Mouse (Mus musculus) brain, embryonic 14.5 days (tissue): ENCODE results near the gene Crtc3. TPM values are rescaled to one million over a fixed set of nuclear protein-coding genes. Genes with fewer than 3 reads are reported as not detected.

Experiments
- DNase-seq: peaks from one replicate; pipeline ENCODE4 v3.0.0-alpha.2; 2011; ENCODE audit warnings: low read depth
- CTCF ChIP-seq: fragments of 200-500 bp; IDR thresholded peaks from 2 replicates; pipeline ENCODE4 v1.5.1; 2012; ENCODE audit warnings: inconsistent platforms, mild to moderate bottlenecking, moderate library complexity, borderline replicate concordance; ENCODE audit not compliant: insufficient read depth, insufficient read length; ENCODE audit errors: extremely low read depth
- POLR2A ChIP-seq: fragments of 200-500 bp; IDR thresholded peaks from 2 replicates; pipeline ENCODE4 v1.6.1; 2012; ENCODE audit warnings: mild to moderate bottlenecking, inconsistent platforms, borderline replicate concordance; ENCODE audit not compliant: poor library complexity, insufficient read depth, insufficient read length, severe bottlenecking; ENCODE audit errors: extremely low read depth
- polyA plus RNA-seq: library from polyadenylated mRNA; depleted of rRNA; stranded (reverse); fragments of >200 nt; gene quantifications from 2 replicates; pipeline ENCODE4 v1.2.3, GENCODE M21; 2012

Gene Crtc3
- polyA plus RNA-seq, 1 experiment = 18.1 TPM

GRCm38 (mm10) chr7:80611646-80612045, 77.0 kb downstream of the Crtc3 start:
- no peak for DNase-seq
- no peak for TF ChIP-seq POLR2A
- no peak for TF ChIP-seq CTCF

- no peak for DNase-seq
- TF ChIP-seq CTCF (no peak), POLR2A (no peak)
These were observed 81.2 kb downstream of the Crtc3 start for GRCm38 (mm10) chr7:80607503-80607902.

DNA sequence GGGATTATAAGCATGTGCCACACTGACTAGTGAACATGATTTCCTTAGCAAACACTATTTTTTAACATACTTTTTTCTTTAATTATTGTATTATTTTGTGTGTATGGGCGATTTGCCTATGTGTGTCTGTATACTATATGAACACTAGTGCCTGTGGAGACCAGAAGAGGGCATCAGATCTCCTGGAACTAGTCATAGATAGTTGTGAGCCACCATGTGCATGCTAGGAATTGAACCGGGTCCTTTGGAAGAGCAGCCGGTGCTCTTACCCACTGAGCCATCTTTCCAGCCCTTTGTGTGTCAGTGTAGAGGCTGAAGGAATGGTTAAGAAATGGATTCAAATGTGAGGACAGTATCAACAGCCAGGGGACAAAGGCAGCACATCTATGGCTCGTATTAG, 82.2 kb downstream of the Crtc3 start:
- no peak for TF ChIP-seq POLR2A
- no peak for TF ChIP-seq CTCF
- no peak for DNase-seq

GRCm38 (mm10) chr7:80605557-80605930, 83.1 kb downstream of the Crtc3 start:
- TF ChIP-seq POLR2A = no peak
- TF ChIP-seq CTCF = no peak
- DNase-seq = no peak

- DNase-seq = no peak
- TF ChIP-seq CTCF = no peak
- no peak for TF ChIP-seq POLR2A
These were observed 83.6 kb downstream of the Crtc3 start for GRCm38 (mm10) chr7:80604908-80605556.

DNA sequence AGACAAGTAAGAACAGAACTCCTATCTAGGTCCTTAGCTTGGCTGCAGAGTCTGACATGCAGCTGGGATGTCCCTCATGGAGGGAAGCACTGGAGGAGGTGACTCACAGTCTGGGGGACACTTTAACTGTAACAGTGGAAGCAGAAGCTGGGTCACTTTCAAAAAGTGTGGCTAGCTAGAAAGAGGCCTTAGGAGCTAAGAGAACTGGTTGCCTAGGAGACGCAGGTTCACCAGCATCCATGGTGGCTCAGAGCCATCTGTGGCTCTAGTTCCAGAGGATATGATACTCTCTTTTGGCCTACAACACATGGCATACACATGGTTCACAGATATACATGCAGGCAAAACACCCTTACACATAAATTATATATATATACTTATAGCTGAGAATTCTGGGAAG, 86.1 kb downstream of the Crtc3 start:
- TF ChIP-seq CTCF (no peak), POLR2A (no peak)
- DNase-seq = no peak

DNA sequence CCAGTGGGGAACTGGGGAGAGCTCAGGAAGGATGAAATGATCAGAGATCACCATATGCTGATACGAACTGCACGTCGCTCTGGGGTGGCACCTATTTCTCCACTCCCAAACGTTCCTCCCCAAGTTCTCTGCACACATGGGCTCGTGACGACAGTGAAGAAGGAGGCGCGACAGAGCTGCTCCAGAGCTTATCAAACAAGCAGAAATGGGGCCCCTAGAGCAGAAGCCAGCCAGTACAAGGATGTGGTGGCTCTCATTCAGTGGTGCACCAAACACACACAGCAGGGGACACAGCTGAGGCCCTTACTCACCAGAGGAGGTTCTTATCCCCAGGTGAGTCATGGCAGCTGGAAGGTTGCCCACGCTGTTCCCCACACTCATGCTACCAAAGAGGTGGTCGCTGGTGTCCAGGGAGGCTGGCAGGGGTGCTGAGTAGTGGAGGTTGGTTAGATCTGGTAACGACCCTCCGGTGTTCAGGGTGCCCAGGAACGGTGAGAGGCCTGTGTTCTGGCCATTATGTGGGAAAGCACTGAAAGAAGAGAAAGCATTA, 90.2 kb downstream of the Crtc3 start:
- no peak for DNase-seq
- TF ChIP-seq POLR2A (no peak), CTCF (no peak)

DNA sequence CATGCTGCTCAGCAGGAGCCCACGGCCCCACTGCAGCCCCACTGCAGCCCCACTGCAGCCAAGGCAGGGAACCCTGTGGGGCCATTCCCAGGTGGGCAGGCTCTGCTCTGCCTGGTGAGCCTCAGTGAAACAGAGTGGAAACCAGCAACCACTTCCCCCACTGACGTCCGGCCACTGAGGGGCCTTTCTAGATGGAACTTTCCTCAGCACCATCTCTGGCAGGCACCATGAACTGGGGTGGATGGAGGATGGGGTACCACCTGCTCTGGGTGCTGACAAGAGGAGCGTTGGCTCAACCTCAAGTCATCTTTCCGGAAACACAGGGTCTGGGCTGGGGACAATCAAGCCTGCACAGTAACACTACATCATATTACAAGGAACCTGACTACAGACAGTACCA, 90.8 kb downstream of the Crtc3 start:
- no peak for DNase-seq
- no peak for TF ChIP-seq CTCF
- no peak for TF ChIP-seq POLR2A

- DNase-seq = no peak
- no peak for TF ChIP-seq POLR2A
- no peak for TF ChIP-seq CTCF
These were observed 99.5 kb downstream of the Crtc3 start for GRCm38 (mm10) chr7:80589054-80589746.

- DNase-seq = no peak
- no peak for TF ChIP-seq CTCF
- TF ChIP-seq POLR2A = no peak
These were observed 101.0 kb downstream of the Crtc3 start for GRCm38 (mm10) chr7:80587684-80588083.

DNA sequence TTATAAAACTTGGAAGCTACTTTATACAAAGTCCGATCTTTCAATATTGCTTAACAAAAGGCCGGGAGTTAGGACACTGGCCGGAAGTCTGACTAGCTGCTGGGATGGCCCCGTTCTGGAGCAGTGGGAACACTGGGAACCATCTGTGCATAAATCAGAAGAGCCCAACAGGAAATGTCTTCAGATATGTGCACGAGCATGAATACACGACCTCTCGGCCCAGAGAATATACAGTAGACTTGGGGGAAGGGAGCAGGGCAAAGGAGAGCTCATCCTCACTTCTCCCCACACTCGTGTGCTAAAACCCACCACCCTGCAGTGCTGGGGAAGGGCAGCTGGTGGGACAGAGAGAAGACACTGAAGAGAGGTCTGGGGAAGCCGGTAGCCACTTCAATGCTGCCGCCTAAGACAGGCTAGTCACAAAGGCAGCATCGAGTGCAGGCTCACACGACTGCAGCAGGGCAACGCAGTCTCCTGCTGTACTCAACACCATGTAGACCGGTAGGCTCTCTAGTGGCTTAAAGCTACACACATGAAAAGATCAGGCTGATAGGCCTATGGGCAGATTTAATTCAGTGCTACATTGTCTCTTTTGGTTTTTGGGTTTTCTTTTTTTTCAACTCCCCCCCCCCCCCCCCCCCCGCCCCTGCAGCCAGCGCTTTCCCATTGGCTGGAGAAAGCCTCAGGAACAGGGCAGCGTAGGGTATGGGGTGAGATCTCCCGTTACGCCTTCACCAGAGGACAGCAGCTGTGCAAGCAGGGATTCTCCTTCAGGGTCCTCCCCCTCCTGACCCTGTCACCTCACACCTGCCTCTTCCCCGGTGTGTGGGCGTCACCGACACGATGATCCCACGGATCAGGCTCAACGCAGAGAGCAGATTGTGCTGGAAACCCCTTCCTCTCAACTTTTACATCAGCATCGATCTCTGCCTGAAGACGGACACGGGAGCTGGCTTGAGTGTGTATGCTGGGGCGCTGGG, 101.7 kb downstream of the Crtc3 start:
- TF ChIP-seq POLR2A (no peak), CTCF (no peak)
- no peak for DNase-seq
